Mouse (Mus musculus) thymus, postnatal 36 days (tissue): ENCODE measurements around the gene Cdadc1.

Source experiments
- DNase-seq, 2 experiments: peaks; one replicate each; pipeline ENCODE4 v3.0.0; 2022; ENCODE audit warnings: mixed read lengths in 2 of 2

Gene Cdadc1

DNA sequence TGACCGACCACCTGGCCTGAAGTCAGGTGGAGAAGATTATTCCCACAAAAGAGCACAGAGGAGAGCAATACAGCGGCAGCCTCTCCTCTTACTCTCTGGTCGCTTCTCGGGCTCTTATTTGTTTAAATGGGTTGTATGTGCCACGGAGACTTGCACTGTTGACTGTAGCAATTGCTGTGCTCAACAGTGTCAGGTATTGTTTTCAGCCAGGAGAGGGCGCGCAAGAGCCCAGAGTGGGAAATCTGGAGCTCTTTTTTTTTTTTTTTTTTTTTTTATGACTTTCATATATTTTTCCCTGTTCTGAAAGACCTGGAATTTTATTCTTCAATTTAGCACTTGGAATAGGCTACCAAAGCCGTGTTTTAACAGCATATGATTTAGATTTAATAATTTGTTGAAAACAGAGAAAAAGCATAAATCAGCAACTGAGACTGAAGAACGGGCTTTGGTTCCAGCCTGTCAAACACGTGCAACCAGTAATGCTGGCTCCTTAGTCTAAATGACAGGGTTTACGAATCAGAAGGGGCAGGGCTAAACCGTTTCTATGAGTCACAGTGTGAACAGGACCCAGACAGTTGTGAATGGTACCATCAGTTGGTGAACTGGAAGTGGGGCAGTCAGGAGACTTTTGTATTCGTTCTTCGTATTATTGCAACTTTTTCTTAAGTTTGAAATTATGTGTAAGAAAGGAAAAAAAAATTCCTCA lies 15.3 kb upstream of the Cdadc1 start:
- DNase-seq = peak; percentile 46 to 52

DNA sequence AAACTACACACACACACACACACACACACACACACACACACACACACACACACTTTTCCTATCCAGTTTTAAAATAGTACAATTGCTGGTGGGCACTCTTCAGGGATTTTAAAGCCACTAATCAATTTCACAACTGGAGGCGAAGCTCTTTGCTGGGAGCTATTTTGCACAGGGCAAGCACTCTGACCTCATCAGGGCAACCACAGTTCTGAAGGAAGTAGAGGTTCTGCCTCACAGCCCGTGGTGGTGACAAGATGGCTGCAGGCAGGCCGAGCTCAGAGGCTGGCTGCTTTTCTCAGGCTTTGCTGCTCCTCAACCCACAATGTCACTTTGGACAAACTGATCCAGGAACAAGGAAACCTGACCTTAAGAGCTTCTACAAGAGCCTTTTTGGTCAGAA lies 9.3 kb upstream of the Cdadc1 start:
- no peak for DNase-seq

DNA sequence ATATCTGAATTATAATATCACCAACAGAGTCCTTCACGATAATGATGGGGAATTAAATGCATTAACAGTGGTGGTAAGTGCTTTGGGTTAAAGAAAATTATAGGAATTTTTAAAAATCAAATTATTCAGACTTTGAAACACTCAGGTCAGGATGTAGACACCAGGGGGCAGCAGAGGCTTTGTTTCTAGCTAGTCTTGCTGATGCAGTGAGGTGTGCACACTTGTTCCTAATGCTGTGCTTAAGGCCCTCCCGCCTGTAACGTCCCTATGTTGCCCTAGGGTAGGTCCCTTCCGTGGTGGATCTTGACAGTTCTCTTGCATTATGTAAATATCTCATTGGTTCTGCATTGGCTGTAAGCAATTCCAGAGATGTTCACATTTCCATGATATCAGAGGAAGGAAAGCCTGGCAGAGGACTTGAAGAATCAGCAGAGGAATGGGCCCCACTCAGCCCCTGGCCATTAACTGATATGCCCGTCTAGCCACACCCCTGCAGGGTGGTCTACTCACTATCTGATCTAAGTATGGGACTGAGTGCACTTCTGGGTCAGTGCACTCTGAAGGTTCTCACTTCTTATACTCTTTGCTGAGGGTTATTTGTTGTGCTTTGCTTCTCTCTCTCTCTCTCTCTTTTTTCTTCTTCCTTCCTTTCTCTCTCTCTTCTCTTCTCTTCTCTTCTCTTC lies 8.1 kb upstream of the Cdadc1 start:
- DNase-seq = peak; percentile 55 to 67

DNA sequence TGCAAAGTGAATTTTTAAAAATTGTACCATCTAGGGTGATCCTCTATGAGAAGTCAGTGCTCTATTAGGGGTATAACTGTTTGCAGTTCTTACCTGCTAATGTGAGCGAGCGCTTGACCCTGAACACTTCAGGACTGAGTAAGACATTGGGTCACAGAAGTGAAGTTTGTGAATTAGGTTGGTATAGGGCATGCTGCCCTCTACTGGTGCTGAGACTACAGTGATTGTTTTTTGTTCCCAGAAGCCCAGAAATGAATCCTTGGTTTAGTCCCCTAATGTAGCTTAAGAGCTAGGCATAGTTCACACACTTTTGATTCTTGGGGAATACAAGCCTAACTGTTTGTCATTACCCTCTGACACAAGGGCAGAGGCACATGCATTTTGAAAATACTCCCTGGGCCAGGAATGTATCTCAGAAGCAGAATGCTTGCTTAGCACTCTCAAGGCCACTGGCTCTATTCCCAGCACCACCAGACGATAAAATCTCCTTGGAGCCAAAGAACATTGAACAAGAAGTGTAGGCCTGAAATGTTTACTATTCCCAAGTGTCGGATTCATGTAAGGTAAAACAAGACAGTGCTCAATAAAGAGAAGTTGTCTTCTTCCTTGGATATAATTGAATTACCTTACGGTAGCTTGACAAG lies 6.4 kb upstream of the Cdadc1 start:
- peak in 1 of 2 experiments; percentile 11 for DNase-seq

DNA sequence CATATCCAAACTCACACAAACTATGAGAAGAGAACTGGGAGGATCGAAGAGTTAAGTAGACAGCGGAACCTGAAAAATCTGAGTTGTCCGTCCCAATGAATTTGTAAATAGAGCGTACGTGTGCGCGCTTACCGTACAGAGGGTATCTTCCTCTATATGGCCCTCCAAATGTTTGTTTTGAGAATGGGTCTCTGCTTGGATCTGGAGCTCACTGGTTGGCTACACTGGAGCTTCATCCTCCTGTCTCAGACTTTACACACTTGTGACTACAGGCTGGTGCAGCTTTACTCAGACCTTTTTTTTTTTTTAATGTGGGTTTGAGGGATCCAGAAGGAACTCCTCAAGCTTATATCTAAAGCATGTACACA lies 485 bp upstream of the Cdadc1 start:
- no peak for DNase-seq

DNA sequence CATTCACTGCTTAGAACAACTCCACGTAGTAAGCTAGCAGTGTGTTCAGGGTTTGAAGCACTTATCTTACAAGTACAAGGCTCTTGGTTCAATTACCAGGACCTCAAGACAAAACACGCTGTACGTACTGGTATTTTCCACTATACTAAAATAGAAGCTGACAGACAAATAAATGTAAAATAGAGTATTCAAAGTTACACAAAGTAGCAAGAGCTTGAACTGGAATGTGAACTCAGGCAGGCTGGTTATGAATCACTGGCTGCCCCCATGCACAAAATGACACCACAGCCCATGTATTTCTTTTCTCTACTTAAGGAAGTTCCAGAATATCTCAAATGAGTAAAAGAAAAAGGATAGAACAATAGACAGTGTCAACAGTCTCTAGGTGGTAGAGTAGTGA lies 2.8 kb downstream of the Cdadc1 start:
- DNase-seq = no peak

DNA sequence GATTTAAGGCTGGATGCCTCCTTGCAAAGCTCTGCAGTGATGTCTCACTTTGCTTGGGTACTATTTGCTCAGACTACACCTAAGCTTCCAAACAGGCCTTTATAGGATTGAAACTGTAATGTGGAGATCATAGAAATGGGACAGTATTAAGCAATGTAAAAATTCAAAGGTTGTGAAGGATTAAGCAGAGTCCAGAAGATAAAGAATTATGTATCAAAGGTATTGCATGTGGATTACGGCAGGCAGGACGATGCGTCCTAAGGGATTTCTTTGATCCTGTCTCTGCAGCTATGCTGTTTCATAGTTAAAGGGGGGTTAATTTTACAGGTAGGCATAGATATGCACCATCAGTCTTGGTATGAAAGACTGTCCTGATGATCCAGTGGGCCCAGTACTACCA lies 5.2 kb downstream of the Cdadc1 start:
- DNase-seq = no peak

DNA sequence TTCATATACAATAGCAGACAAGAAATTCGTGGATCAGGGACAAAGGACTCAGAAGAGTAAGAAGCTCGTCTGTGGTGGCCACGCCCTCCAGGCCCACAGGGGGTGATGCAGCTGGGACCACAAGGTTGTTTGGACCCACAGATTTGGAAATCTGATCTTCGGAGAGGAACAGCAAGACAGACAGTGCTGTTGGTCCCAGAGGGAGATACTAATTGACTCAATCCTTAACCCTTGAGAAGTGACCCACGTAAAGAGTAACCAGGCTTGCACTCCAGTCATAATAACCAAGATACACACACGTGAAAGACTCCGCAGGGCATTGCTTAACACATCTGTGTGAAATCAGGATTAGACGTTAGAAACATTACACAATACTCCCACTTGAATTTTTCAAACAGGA lies 5.9 kb downstream of the Cdadc1 start:
- no peak for DNase-seq

DNA sequence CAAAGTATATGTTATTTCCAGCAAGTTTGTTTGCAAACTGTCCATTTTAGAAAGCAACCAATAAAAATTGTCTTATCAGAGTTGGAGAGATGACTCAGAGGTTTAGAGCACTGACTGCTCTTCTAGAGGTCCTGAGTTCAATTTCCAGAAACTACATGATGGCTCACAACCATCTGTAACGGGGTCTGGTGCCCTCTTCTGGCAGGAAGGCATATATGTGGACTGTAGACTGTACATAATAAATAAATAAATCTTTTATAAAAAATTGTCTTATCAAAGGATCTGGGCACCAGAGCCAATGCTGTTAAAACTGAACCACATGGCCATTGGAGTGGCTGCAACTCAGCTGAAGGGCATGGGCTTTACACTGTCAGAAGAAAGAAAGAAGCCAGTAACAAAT lies 7.1 kb downstream of the Cdadc1 start:
- DNase-seq = peak; percentile 20 to 22

DNA sequence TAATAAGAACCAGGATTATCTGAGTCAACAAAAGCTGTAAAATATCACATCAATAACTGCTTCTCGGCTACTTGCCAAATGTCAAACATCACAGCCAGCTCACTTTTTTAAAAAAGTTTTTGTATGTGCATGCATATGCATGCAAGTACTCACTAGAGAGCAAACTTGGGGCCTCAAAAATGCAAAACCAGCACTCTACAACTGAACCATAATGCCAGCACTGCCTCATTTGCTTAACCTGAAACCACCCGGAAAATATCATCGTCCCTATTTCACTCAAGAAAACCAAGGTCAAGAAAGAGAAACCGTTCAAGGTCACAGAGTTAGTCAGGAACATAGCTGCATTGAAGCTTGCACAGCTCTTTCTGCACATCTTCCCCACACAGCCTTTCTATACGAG lies 21.4 kb downstream of the Cdadc1 start:
- no peak for DNase-seq

DNA sequence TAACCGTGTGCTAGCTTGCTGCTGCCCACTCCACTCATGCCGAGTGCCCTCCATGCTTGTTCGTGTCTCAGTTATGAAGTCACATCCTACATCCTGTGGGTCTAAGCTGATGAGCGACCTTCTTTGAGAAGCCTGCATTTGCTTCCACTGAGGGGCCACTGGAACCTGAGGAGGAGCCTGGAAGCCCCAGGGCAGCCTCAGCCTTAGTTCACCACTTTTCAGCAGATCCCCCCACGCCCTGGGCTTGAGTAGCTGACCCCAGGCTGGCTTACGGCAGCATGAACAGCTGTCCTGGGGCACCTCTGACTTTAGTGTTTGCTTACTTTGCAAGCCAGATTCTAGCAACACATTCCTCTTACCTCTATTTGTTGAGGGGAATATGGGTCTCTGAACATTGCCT lies 31.0 kb downstream of the Cdadc1 start:
- DNase-seq = no peak

DNA sequence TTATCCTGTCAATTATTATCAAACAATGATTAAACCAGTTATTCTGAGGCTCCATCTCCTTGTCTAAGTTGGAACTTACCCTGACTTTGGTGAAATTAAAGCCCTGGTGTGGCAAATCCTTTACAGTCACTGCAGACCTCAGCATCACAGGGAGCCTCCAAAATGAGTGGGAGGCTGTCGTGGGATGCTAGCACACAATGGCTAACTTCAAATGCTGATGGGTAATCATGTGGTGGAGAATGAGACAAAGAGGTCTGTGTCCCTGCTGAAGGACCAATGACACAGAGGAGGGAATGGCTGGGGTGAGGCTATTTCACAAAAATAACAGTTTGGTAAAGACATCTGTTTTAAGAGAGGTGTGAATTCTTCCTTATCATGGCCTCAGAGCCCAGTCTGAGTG lies 39.9 kb downstream of the Cdadc1 start:
- no peak for DNase-seq

DNA sequence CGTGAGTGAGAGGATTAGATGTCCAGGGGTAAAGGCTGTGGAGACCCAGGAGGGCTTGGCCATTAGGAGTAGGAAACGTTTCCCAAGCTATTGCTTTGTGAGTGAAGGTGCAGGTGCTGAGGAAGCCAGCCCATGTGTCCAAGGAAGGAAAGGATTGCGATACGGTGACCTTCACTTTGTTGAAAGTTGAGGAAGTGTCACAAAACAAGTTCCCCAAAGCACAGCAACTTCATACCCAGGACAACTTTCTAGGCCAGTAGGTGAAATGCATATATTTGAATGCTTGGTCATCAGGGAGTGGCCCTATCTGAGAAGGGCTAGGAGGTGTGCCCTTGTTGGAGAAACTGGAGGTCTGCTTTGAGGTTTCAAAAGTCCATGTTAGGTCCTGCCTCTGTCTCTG lies 40.7 kb downstream of the Cdadc1 start:
- no peak for DNase-seq

DNA sequence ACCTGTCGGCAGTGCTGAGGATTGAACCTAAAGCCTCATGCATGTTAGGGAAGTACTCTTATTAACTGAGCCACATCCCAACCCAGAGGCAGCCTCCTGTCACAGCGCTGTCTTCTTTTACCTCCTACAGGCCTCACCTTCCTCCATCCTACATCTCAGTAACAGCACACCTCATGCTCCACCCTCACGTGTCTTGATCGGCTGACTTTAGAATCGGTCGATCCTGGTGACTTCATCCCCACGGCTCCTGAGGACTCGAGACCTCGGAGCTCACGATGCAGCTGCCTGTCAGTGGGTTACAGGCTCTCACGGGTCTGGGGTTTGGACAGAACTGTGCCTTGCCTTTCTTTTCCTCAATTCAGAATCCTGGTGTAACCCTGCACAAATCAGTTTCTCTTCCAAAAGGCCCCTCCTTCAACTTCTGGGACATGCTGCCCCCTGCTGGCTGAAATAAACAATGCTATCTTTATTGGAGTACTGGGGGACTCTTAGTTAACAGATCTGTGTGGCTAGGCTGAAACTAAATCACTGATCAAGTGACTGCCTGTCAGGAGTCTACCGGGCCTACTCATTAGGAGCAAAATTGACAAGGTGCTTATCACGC lies 41.7 kb downstream of the Cdadc1 start:
- peak; percentile 38 to 59 for DNase-seq

DNA sequence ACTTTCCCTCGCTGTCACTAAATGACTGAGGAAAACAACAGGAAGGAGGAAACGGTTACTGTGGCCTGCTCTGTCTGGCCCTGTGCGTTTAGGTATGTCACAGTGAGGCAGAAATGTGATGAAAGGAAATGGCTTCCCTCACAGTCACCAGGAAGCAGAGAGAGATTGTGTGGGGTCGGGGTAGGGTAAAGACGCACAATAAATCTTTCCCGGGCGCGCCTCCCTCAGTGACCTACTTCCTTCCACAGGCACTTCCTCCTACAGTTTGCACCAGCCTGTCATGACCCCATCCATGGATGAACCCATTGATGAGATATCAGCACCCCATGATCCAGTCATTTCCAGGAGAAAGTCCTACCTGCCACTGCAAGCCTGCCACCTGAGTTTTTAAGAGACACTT lies 42.7 kb downstream of the Cdadc1 start:
- no peak for DNase-seq

DNA sequence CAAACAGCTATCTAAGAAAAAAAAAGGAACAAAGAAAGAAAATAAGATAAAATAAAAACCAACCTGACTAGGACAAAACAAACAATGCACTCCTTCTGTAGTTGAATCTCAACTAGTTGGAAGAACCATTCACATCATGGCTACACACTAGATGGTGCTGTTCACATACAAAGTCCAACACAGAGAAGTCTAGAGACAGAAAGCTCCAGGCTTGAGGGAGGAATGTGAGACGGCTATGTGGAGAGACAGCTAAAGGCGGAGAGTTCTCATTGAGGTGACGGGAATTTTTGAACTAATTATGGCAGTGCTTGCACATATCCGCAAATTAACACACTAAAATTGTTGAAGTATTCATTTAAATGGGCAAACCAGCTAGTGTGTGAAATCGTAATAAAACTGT lies 43.7 kb downstream of the Cdadc1 start:
- no peak for DNase-seq

DNA sequence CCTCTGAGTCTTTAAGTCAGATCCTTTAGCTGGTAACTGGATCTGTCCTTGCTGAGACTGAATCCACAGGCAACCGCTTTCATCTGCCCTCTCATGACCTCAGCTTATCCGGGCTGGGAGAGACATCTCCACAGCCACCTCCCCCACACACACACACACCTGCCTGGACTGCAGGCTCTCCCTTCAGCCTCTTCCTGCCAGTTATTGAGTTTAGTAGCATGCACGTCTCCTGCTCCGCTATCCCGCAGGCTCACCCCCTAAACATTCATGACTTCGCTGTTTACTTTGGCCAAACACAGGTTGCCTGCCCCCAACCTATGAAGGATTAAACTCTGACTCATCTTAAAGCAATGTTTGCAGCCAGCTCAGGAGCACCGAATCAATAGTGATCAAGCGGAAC lies 45.8 kb downstream of the Cdadc1 start:
- DNase-seq = no peak

DNA sequence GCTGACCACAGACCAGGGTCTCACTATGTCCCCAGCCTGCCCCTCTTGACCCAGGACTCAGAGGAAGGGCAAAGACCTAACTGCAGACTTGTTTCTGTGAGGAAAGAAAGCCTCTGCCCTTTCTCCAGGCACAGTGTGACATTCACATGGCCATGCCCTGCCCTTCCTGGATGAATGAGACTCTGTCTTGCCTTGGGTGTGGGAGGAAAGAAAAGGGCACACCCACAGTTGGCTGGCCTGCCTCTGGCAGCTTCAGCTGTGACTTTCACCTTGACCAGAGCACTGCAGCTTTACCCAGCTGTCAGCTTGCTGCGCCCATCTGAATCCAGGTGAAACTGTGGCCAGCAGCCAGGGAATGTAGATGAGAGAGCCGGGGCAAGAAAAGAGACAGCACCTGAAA lies 46.9 kb downstream of the Cdadc1 start:
- DNase-seq = no peak

DNA sequence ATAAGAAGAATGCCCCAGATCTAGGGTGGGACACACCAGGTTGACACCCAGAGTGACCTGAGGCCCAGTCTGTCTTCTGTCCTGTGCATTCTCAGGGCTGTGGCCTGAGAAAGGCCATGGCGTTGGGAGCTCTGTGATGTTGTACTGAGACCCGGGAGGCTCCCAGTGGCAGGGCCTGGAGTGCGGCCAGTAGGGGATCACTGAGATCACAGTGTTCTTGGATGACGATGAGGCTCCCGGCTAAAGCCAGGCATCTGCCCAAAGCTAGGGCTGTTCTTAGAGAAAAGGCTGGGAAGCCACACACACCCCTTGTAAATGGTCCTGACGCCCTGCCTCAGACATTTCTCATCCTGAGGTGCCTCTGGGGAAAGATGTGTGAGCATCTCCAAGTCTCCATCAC lies 48.7 kb downstream of the Cdadc1 start:
- no peak for DNase-seq

DNA sequence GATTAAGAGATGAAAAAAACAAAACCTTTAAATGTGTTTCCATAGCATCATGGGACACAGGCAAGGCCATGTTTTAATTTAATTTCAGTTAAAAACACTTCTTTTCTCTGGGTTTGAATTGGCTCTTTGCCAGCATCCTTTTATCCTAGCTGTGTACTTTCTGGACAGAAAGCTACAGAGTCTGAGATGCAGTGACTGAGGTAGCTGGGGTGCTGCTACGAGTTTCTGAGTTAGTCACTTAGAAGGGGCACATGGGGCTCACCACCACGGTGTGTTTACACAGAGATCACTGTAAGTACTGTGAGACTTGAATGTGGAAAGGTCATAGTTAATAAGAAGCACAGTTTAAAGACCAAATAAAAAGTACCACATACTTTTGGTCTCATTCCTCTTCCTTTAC lies 49.2 kb downstream of the Cdadc1 start:
- no peak for DNase-seq

DNA sequence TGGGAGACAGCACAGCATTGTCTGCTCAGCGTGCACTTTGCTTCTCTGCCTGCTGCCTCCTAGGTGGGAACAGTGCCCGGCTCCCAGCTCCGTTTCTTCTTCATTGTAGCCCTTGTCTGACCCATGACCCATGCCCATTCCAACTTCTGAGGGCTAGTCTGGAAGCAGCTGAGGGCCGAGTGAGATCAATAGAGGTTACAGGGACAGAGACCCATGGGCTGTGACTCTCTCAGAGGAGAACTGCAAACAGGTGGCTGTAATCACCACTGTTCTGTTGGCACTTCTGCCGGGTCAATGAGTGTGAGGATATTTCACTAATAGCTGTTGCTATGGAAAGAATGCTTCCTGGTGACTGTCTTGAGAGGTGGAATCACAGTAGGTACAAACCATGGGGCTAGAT lies 50.2 kb downstream of the Cdadc1 start:
- DNase-seq = no peak

DNA sequence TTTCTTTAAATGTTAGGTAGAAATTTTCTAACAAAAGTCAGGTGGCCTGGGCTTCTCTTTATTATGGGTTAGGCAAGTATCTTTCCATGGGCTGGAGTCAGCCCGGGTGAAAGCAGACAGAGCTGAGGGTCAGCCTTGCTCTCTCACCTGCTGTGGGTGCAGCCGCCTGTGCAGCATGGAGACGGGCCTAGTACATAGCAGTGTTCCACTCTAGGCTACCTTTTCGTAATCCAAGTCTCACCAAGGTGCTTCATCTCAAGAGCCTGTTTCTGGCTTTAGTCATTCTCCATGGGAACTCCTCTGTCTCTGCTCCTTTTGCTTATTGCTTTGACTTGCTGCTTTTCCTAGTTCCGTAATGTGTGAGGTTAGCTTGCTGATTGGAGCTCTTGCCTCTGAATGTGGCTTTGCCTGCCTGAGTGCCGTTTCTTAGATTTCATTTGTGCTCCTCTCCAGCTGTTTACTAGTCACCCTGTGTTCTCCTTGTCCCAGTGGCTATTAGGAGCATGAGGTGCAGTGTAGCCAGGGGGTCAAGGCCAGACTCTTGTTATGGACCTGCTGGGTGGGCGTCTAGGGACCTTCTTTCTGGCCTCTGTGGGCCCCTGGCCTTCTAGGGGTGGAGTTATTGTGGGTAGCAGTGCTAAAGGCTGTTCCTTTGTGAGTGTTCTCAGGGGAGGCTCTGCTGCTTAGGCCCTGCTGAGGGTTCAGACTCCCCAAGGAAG lies 51.4 kb downstream of the Cdadc1 start:
- no peak for DNase-seq

DNA sequence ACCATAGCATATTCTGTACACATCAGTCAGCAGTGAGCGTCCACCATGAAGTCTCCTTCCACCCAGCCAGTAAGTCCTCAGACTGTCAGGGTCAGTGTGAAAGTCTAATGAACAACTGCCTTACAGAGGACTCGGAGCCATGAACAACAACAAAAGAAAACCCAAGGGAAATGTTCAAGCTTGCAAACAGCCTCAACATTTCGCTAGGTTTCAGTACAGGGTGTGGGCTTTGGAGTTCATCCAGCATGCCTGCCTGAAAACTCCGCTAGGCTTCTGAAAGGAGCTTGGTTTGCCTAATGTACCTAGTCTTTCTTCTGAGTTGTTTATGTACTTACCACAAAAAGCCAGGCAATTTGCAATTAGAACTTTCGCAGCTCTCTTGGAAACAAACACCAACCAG lies 53.8 kb downstream of the Cdadc1 start:
- no peak for DNase-seq
